Mouse (Mus musculus) monocyte, adult 2 months (primary cell): ENCODE results near the gene Camsap1.

Experiments used
- DNase-seq, 2 experiments: peaks; one replicate each; pipeline ENCODE4 v3.0.0; 2022; ENCODE audit warnings: low spot score in 2 of 2, low read depth in 1 of 2

The Camsap1 gene

GRCm38 (mm10) chr2:25887226-25887625 is 95.9 kb downstream of the Camsap1 start:
- DNase-seq, result no peak

- no peak for DNase-seq
These were observed 98.3 kb downstream of the Camsap1 start for GRCm38 (mm10) chr2:25884756-25885155.

GRCm38 (mm10) chr2:25882276-25882675 is 100.8 kb downstream of the Camsap1 start:
- DNase-seq, result no peak

GRCm38 (mm10) chr2:25879061-25879460 is 104.0 kb downstream of the Camsap1 start:
- DNase-seq, result no peak

- DNase-seq, result no peak
These were observed 104.6 kb downstream of the Camsap1 start for GRCm38 (mm10) chr2:25878516-25878915.

- no peak for DNase-seq
These were observed 105.3 kb downstream of the Camsap1 start for GRCm38 (mm10) chr2:25877736-25878268.

- no peak for DNase-seq
These were observed 105.8 kb downstream of the Camsap1 start for GRCm38 (mm10) chr2:25877250-25877735.
